Mouse (Mus musculus) mammary gland, adult 2 months (tissue): ENCODE results near the gene Meis3. TPM values are rescaled to one million over a fixed set of nuclear protein-coding genes. Genes with fewer than 3 reads are reported as not detected.

Experiments used
- polyA plus RNA-seq: library from polyadenylated mRNA; depleted of rRNA; stranded (reverse); fragments of >200 nt; gene quantifications from 2 replicates; pipeline ENCODE4 v1.2.3, GENCODE M21; 2012; ENCODE audit warnings: low replicate concordance; rRNA removed

The Meis3 gene
- polyA plus RNA-seq, result 30.5 and 61.0 TPM in 2 replicates

GRCm38 (mm10) chr7:16174597-16175541 is at the start of gene Meis3:
TSS of gene Meis3 (plus strand) at chr7:16175090.

GRCm38 (mm10) chr7:16129421-16129845 is 45.5 kb upstream of the Meis3 start, which contains the start of gene Slc8a2:
TSS of gene Slc8a2 (plus strand) at chr7:16129826.

GRCm38 (mm10) chr7:16221582-16222272 is 46.8 kb downstream of the Meis3 start, which contains the start of gene Dhx34:
TSS of gene Dhx34 (minus strand) at chr7:16222037.

Other genes with a start within 250 kb of the Meis3 start
- 72.8 and 184 TPM in 2 replicates for gene Nop53, start 229.0 kb upstream of the Meis3 start, polyA plus RNA-seq
- 226 and 292 TPM in 2 replicates for gene Ehd2, start 207.5 kb upstream of the Meis3 start, polyA plus RNA-seq
- 10.1 and 43.2 TPM in 2 replicates for gene Bicra, start 127.2 kb upstream of the Meis3 start, polyA plus RNA-seq
- 0.03 and 0.05 TPM in 2 replicates for gene Zfp541, start 113.3 kb upstream of the Meis3 start, polyA plus RNA-seq
- 258 and 285 TPM in 2 replicates for gene Napa, start 76.6 kb upstream of the Meis3 start, polyA plus RNA-seq
- 34.0 and 35.9 TPM in 2 replicates for gene Kptn, start 55.2 kb upstream of the Meis3 start, polyA plus RNA-seq
- 0.73 and 1.2 TPM in 2 replicates for gene Slc8a2, start 45.3 kb upstream of the Meis3 start, polyA plus RNA-seq
- 30.6 and 48.4 TPM in 2 replicates for gene Dhx34, start 46.9 kb downstream of the Meis3 start, polyA plus RNA-seq
- 2.2 and 2.4 TPM in 2 replicates for gene C5ar2, start 69.1 kb downstream of the Meis3 start, polyA plus RNA-seq
- 24.8 and 42.3 TPM in 2 replicates for gene C5ar1, start 84.5 kb downstream of the Meis3 start, polyA plus RNA-seq
- 26.4 and 112 TPM in 2 replicates for gene Inafm1, start 98.5 kb downstream of the Meis3 start, polyA plus RNA-seq
- gene Ccdc9, start 111.7 kb downstream of the Meis3 start, polyA plus RNA-seq, result 24.1 and 26.8 TPM in 2 replicates
- 19.3 and 130 TPM in 2 replicates for gene Bbc3, start 133.3 kb downstream of the Meis3 start, polyA plus RNA-seq
- gene Sae1, start 212.7 kb downstream of the Meis3 start, polyA plus RNA-seq, result 17.2 and 33.4 TPM in 2 replicates
- gene Zc3h4, start 225.8 kb downstream of the Meis3 start, polyA plus RNA-seq, result 33.2 and 54.9 TPM in 2 replicates